8 mouse cellular contexts compared by ENCODE assay signal in genomic region chr2:29250263-29251094, GRCm38 (mm10). TPM values are rescaled to one million over a fixed set of nuclear protein-coding genes. Genes with fewer than 3 reads are reported as not detected.
DNase-seq lines count a peak whose midpoint lies in the region; ATAC-seq lines count a peak whose summit lies in the region.

No protein-coding gene starts in this region.

- no peaks in the 10 kb centered on the region for H3K36me3 ChIP-seq in neural tube, embryonic 14.5 days (ENCODE audit: control insufficient read depth, insufficient read depth, low read length)

- ATAC-seq in CD4-positive, CD25-positive, alpha-beta regulatory T cell, adult 4 months: no peak
- no peak for ATAC-seq in neural tube, embryonic 14.5 days (ENCODE audit: low read depth)

- H3K27ac ChIP-seq in neural tube, embryonic 14.5 days (ENCODE audit: low read depth, low read length): no peak overlapping the region

- H3K27me3 ChIP-seq in neural tube, embryonic 14.5 days (ENCODE audit: control insufficient read depth, insufficient read depth, low read length): peaks cover 27% of the 10 kb centered on the region

- intact Hi-C loops in left cerebral cortex, postnatal 10 days (cut with DNase I): loop anchor here (5.0 kb wide), 1 partner anchor 48 kb away; no protein-coding TSS in a partner anchor

- DNase-seq in CD4-positive, CD25-positive, alpha-beta regulatory T cell, adult 2 months (ENCODE audit: low read depth, low spot score): peak; percentile 12
- DNase-seq in thymus, postnatal 4 days: peak; percentile 19
- DNase-seq in thymus, postnatal 25 days: no peak
- DNase-seq in kidney, postnatal 4 days: peak; percentile 47 to 65
- DNase-seq in layer of hippocampus, postnatal 10 days (ENCODE audit: low spot score in 2 of 2): no peak
- no peak for DNase-seq in left cerebral cortex, postnatal 10 days (ENCODE audit: extremely low spot score in 1 of 2, low spot score in 2 of 2)

- H3K9ac ChIP-seq in neural tube, embryonic 14.5 days (replicated peaks; ENCODE audit: low read depth, low read length): peak overlapping the region; percentile 32; the same call in 1 of the 2 replicates

- under 1% methylated on average over 44 of the region's 44 CpGs for WGBS in neural tube, embryonic 14.5 days

- peaks cover 34% of the 10 kb centered on the region for H3K4me1 ChIP-seq in neural tube, embryonic 14.5 days (ENCODE audit: control insufficient read depth, insufficient read depth, low read length)

- peak overlapping the region; percentile 51 for H3K4me3 ChIP-seq in neural tube, embryonic 14.5 days (ENCODE audit: low read depth, low read length)

- no peaks in the 10 kb centered on the region for H3K9me3 ChIP-seq in neural tube, embryonic 14.5 days (ENCODE audit: control insufficient read depth, low read length)

- peak overlapping the region; percentile 99 for H3K4me2 ChIP-seq in neural tube, embryonic 14.5 days (ENCODE audit: low read depth, low read length)

RNA-seq across cellular contexts. Expression of gene Ntng2, which starts 2.3 kb away (rescaled TPM):
- 1 to 10 TPM; 2.4 to 3.1 TPM for polyA plus RNA-seq in CD4-positive, CD25-positive, alpha-beta regulatory T cell, adult 4 months (2017; shearing (Covaris generic))
- polyA plus RNA-seq in neural tube, embryonic 14.5 days (2014; fragmentation: Nextera tagmentation; extraction: Ambion mirVana): 1.3 and 1.8 TPM in 2 replicates
- 100 to 1,000 TPM; 134 to 147 TPM for total RNA-seq in layer of hippocampus, postnatal 10 days (2021)
- 100 to 1,000 TPM; 117 to 119 TPM for total RNA-seq in left cerebral cortex, postnatal 10 days (2021)

Comparison
In these comparisons a context has a peak if more than half of its experiments do, and no peak if none do; other contexts are left out.
1. DNase-seq: peak in CD4-positive, CD25-positive, alpha-beta regulatory T cell, adult 2 months (single experiment), thymus, postnatal 4 days (single experiment) and kidney, postnatal 4 days (2 of 2); none in thymus, postnatal 25 days (single experiment), layer of hippocampus, postnatal 10 days (0 of 2) and left cerebral cortex, postnatal 10 days (0 of 2).